Mouse (Mus musculus) forebrain, embryonic 13.5 days (tissue): ENCODE results near the gene Cabp2. TPM values are rescaled to one million over a fixed set of nuclear protein-coding genes. Genes with fewer than 3 reads are reported as not detected.

Experiments used
- ATAC-seq: fragments of 200-750 bp; cut with Nextera tagmentation; 2 replicates; pipeline ENCODE4 v1.8.0; 2017
- H3K27ac ChIP-seq: fragments of 300-500 bp; sonication (generic); 2 replicates; pipeline ENCODE4 v1.5.1; 2015; ENCODE audit warnings: inconsistent platforms, mild to moderate bottlenecking, moderate library complexity
- H3K27me3 ChIP-seq: fragments of 300-500 bp; sonication (generic); 2 replicates; pipeline ENCODE4 v1.6.1; 2015; ENCODE audit warnings: mild to moderate bottlenecking, inconsistent platforms
- H3K36me3 ChIP-seq: fragments of 300-500 bp; sonication (generic); 2 replicates; pipeline ENCODE4 v1.6.1; 2015; ENCODE audit warnings: mild to moderate bottlenecking, inconsistent platforms; ENCODE audit not compliant: poor library complexity, severe bottlenecking
- H3K4me1 ChIP-seq: fragments of 300-500 bp; sonication (generic); 2 replicates; pipeline ENCODE4 v1.6.1; 2015; ENCODE audit warnings: inconsistent platforms
- H3K4me2 ChIP-seq: fragments of 300-500 bp; sonication (generic); 2 replicates; pipeline ENCODE4 v1.6.1; 2015; ENCODE audit warnings: inconsistent platforms, mild to moderate bottlenecking, moderate library complexity
- H3K4me3 ChIP-seq: fragments of 300-500 bp; sonication (generic); 2 replicates; pipeline ENCODE4 v1.5.1; 2015; ENCODE audit warnings: mild to moderate bottlenecking, inconsistent platforms
- H3K9ac ChIP-seq: fragments of 300-500 bp; sonication (generic); 2 replicates; pipeline ENCODE4 v1.6.1; 2015; ENCODE audit warnings: mild to moderate bottlenecking, inconsistent platforms
- H3K9me3 ChIP-seq: fragments of 300-500 bp; sonication (generic); replicated peaks from 2 replicates; pipeline ENCODE4 v1.6.1; 2016; ENCODE audit warnings: inconsistent platforms
- WGBS: fragments of 180-500 bp; shearing (Covaris S2); methylation state at CpG from one replicate; pipeline ENCODE4 v1.1.7; 2015; 5-methylcytosine and 5-hydroxymethylcytosine counted together
- polyA plus RNA-seq: library from polyadenylated mRNA; unstranded; fragments of >200 nt; fragmentation: Nextera tagmentation; extraction: Ambion mirVana; gene quantifications from 2 replicates; pipeline ENCODE4 v1.2.1, GENCODE M21; 2015

Gene Cabp2
- polyA plus RNA-seq, 1 experiment from 2014 or later, result not detected

- 0 out of 2 replicates have a peak, but pooled peaks cover 7% of the 10 kb centered on the region for H3K27me3 ChIP-seq
- no peak overlapping the region for H3K9ac ChIP-seq
- 95% methylated on average over 5 of the region's 5 CpGs for WGBS
- no peak overlapping the region for H3K4me3 ChIP-seq
- H3K4me2 ChIP-seq, result no peak overlapping the region
- ATAC-seq, result no peak
- H3K9me3 ChIP-seq, result no peaks in the 10 kb centered on the region
- peaks cover 6% of the 10 kb centered on the region for H3K4me1 ChIP-seq
- no peak overlapping the region for H3K27ac ChIP-seq
- H3K36me3 ChIP-seq, result no peaks in the 10 kb centered on the region
Observed at GRCm38 (mm10) chr19:4087090-4087489, 5.7 kb downstream of the Cabp2 start.

GRCm38 (mm10) chr19:4088146-4088545, 6.8 kb downstream of the Cabp2 start:
- Histone ChIP-seq H3K4me1 (peaks cover 6% of the 10 kb centered on the region), H3K27me3 (0 out of 2 replicates have a peak, but pooled peaks cover 7% of the 10 kb centered on the region), H3K9me3 (no peaks in the 10 kb centered on the region), H3K4me2 (no peak overlapping the region), H3K9ac (no peak overlapping the region), H3K27ac (no peak overlapping the region), H3K36me3 (no peaks in the 10 kb centered on the region), H3K4me3 (no peak overlapping the region)
- WGBS, result 66% methylated on average over 5 of the region's 5 CpGs
- no peak for ATAC-seq

- no peaks in the 10 kb centered on the region for H3K9me3 ChIP-seq
- H3K4me2 ChIP-seq, result no peak overlapping the region
- no peak overlapping the region for H3K27ac ChIP-seq
- WGBS, result 50% methylated on average over 6 of the region's 6 CpGs
- H3K4me1 ChIP-seq, result peaks cover 6% of the 10 kb centered on the region
- H3K9ac ChIP-seq, result 0 out of 2 replicates have a peak overlapping the region, but pooled peaks have one; percentile 5
- no peaks in the 10 kb centered on the region for H3K27me3 ChIP-seq
- H3K4me3 ChIP-seq, result no peak overlapping the region
- no peak for ATAC-seq
- H3K36me3 ChIP-seq, result no peaks in the 10 kb centered on the region
Observed at GRCm38 (mm10) chr19:4089128-4089527, 7.8 kb downstream of the Cabp2 start.

- no peak for ATAC-seq
- Histone ChIP-seq H3K36me3 (no peaks in the 10 kb centered on the region), H3K4me2 (no peak overlapping the region), H3K4me1 (peaks cover 6% of the 10 kb centered on the region), H3K9me3 (no peaks in the 10 kb centered on the region), H3K27me3 (no peaks in the 10 kb centered on the region), H3K27ac (no peak overlapping the region), H3K9ac (no peak overlapping the region), H3K4me3 (no peak overlapping the region)
- 85% methylated on average over 3 of the region's 3 CpGs for WGBS
Observed at GRCm38 (mm10) chr19:4090446-4090845, 9.1 kb downstream of the Cabp2 start.

- Histone ChIP-seq H3K9ac (no peak overlapping the region), H3K4me3 (no peak overlapping the region), H3K27ac (no peak overlapping the region), H3K4me2 (no peak overlapping the region), H3K27me3 (no peaks in the 10 kb centered on the region), H3K9me3 (no peaks in the 10 kb centered on the region), H3K4me1 (peaks cover 12% of the 10 kb centered on the region), H3K36me3 (no peaks in the 10 kb centered on the region)
- ATAC-seq, result no peak
- 74% methylated on average over 2 of the region's 2 CpGs for WGBS
Observed at GRCm38 (mm10) chr19:4091383-4091782, 10.0 kb downstream of the Cabp2 start.

- H3K4me1 ChIP-seq, result peaks cover 18% of the 10 kb centered on the region
Observed at GRCm38 (mm10) chr19:4092750-4093149, 11.4 kb downstream of the Cabp2 start.

GRCm38 (mm10) chr19:4093772-4094171, 12.4 kb downstream of the Cabp2 start:
- no peak overlapping the region for H3K9ac ChIP-seq
- peaks cover 29% of the 10 kb centered on the region for H3K4me1 ChIP-seq
- WGBS, result 78% methylated on average over 7 of the region's 7 CpGs
- H3K9me3 ChIP-seq, result no peaks in the 10 kb centered on the region
- no peaks in the 10 kb centered on the region for H3K36me3 ChIP-seq
- H3K27me3 ChIP-seq, result no peaks in the 10 kb centered on the region
- no peak overlapping the region for H3K4me3 ChIP-seq
- no peak overlapping the region for H3K27ac ChIP-seq
- no peak overlapping the region for H3K4me2 ChIP-seq
- no peak for ATAC-seq

More at GRCm38 (mm10) chr19:4092750-4093149, 11.4 kb downstream of the Cabp2 start:
- H3K27ac ChIP-seq, result no peak overlapping the region
- no peak for ATAC-seq
- H3K9ac ChIP-seq, result no peak overlapping the region
- 90% methylated on average over 3 of the region's 3 CpGs for whole genome bisulfite sequencing
- no peaks in the 10 kb centered on the region for H3K27me3 ChIP-seq
- no peaks in the 10 kb centered on the region for H3K9me3 ChIP-seq
- H3K4me3 ChIP-seq, result no peak overlapping the region
- H3K36me3 ChIP-seq, result no peaks in the 10 kb centered on the region
- no peak overlapping the region for H3K4me2 ChIP-seq

GRCm38 (mm10) chr19:4094348-4094747, 13.0 kb downstream of the Cabp2 start:
- Histone ChIP-seq H3K27ac (no peak overlapping the region), H3K4me1 (peaks cover 29% of the 10 kb centered on the region), H3K9me3 (no peaks in the 10 kb centered on the region), H3K9ac (no peak overlapping the region), H3K36me3 (no peaks in the 10 kb centered on the region), H3K4me3 (no peak overlapping the region), H3K27me3 (peaks cover under 1% of the 10 kb centered on the region; the same call in 1 of the 2 replicates), H3K4me2 (no peak overlapping the region)
- WGBS, result 83% methylated on average over 3 of the region's 3 CpGs
- no peak for ATAC-seq

GRCm38 (mm10) chr19:4094774-4095303, 13.5 kb downstream of the Cabp2 start:
- H3K4me3 ChIP-seq, result no peak overlapping the region
- H3K9me3 ChIP-seq, result no peaks in the 10 kb centered on the region
- H3K27me3 ChIP-seq, result peaks cover 6% of the 10 kb centered on the region; the same call in 1 of the 2 replicates
- H3K9ac ChIP-seq, result no peak overlapping the region
- H3K36me3 ChIP-seq, result no peaks in the 10 kb centered on the region
- peaks cover 34% of the 10 kb centered on the region for H3K4me1 ChIP-seq
- H3K4me2 ChIP-seq, result no peak overlapping the region
- ATAC-seq, result no peak
- no peak overlapping the region for H3K27ac ChIP-seq
- WGBS, result 80% methylated on average over 5 of the region's 5 CpGs

GRCm38 (mm10) chr19:4095802-4096201, 14.4 kb downstream of the Cabp2 start:
- Histone ChIP-seq H3K4me1 (peaks cover 43% of the 10 kb centered on the region), H3K9me3 (no peaks in the 10 kb centered on the region), H3K36me3 (no peaks in the 10 kb centered on the region), H3K9ac (no peak overlapping the region), H3K27ac (no peak overlapping the region), H3K4me2 (peak overlapping the region; percentile 68; the same call in 1 of the 2 replicates), H3K4me3 (no peak overlapping the region), H3K27me3 (peaks cover 14% of the 10 kb centered on the region; the same call in 1 of the 2 replicates)
- WGBS, result 71% methylated on average over 3 of the region's 3 CpGs
- ATAC-seq, result no peak

- under 1% methylated on average over 62 of the region's 65 CpGs for WGBS
Observed at GRCm38 (mm10) chr19:4096642-4097440, 15.5 kb downstream of the Cabp2 start, which contains the start of gene Cdk2ap2. Gene Cdk2ap2, plus strand, starts transcription at chr19:4097182.

GRCm38 (mm10) chr19:4097441-4097825, 16.1 kb downstream of the Cabp2 start:
- peak overlapping the region; percentile 68 for H3K4me2 ChIP-seq
- no peaks in the 10 kb centered on the region for H3K36me3 ChIP-seq
- H3K4me3 ChIP-seq, result peak overlapping the region; percentile 60
- peak overlapping the region; percentile 68 for H3K9ac ChIP-seq
- H3K27me3 ChIP-seq, result peaks cover 30% of the 10 kb centered on the region
- H3K9me3 ChIP-seq, result no peaks in the 10 kb centered on the region
- peak overlapping the region; percentile 88 for H3K27ac ChIP-seq
- peaks cover 56% of the 10 kb centered on the region for H3K4me1 ChIP-seq
- WGBS, result under 1% methylated on average over 21 of the region's 21 CpGs
- no peak; the same call in 1 of the 2 replicates for ATAC-seq

More at GRCm38 (mm10) chr19:4096642-4097440, 15.5 kb downstream of the Cabp2 start, which contains the start of gene Cdk2ap2:
- H3K27me3 ChIP-seq, result peaks cover 24% of the 10 kb centered on the region
- H3K36me3 ChIP-seq, result no peaks in the 10 kb centered on the region
- peaks cover 54% of the 10 kb centered on the region for H3K4me1 ChIP-seq
- H3K9me3 ChIP-seq, result no peaks in the 10 kb centered on the region
- peak; percentile 94 for ATAC-seq
- H3K27ac ChIP-seq, result peak within 1 kb of the TSS; percentile 88
- peak within 1 kb of the TSS; percentile 60 for H3K4me3 ChIP-seq
- peak within 1 kb of the TSS; percentile 68 for H3K9ac ChIP-seq
- H3K4me2 ChIP-seq, result peak within 1 kb of the TSS; percentile 68
